In genomic region chr2:71873474-71874322, GRCm38 (mm10) we compare ENCODE assay signal across 8 mouse cellular contexts. TPM values are rescaled to one million over a fixed set of nuclear protein-coding genes. Genes with fewer than 3 reads are reported as not detected.
DNase-seq lines count a peak whose midpoint lies in the region; ATAC-seq and TF ChIP-seq lines count a peak whose summit lies in the region.

No protein-coding gene starts in this region.

- ATAC-seq in forebrain, embryonic 15.5 days (replicated peaks), result peak; percentile 69
- ATAC-seq in hindbrain, embryonic 15.5 days (ENCODE audit: low FRiP score, low read depth), result 0 out of 2 replicates have a peak, but pooled peaks have one; percentile 2
- ATAC-seq in midbrain, embryonic 12.5 days (ENCODE audit: low FRiP score, low read depth), result peak; percentile 76
- peak; percentile 67 for ATAC-seq in stomach, postnatal 0 days (ENCODE audit: low FRiP score, low TSS enrichment)

- peaks cover 21% of the 10 kb centered on the region for H3K4me1 ChIP-seq in bone marrow macrophage, adult 2 months (ENCODE audit: control insufficient read depth, insufficient read depth, low read length)
- peaks cover 8% of the 10 kb centered on the region for H3K4me1 ChIP-seq in forebrain, embryonic 15.5 days
- H3K4me1 ChIP-seq in hindbrain, embryonic 15.5 days (replicated peaks), result peaks cover 14% of the 10 kb centered on the region; the same call in 1 of the 2 replicates
- peaks cover 26% of the 10 kb centered on the region for H3K4me1 ChIP-seq in limb, embryonic 10.5 days
- 0 out of 2 replicates have a peak, but pooled peaks cover 5% of the 10 kb centered on the region for H3K4me1 ChIP-seq in midbrain, embryonic 12.5 days
- H3K4me1 ChIP-seq in stomach, postnatal 0 days (replicated peaks; ENCODE audit: control insufficient read depth, insufficient read depth), result no peaks in the 10 kb centered on the region

- H3K27ac ChIP-seq in bone marrow macrophage, adult 2 months (ENCODE audit: insufficient read depth, low read depth, low read length), result peak overlapping the region; percentile 81
- peak overlapping the region; percentile 90 for H3K27ac ChIP-seq in forebrain, embryonic 15.5 days (replicated peaks)
- H3K27ac ChIP-seq in hindbrain, embryonic 15.5 days (replicated peaks), result peak overlapping the region; percentile 88
- H3K27ac ChIP-seq in limb, embryonic 10.5 days, result peak overlapping the region; percentile 94
- peak overlapping the region; percentile 72 for H3K27ac ChIP-seq in midbrain, embryonic 12.5 days (replicated peaks)
- peak overlapping the region; percentile 97 for H3K27ac ChIP-seq in stomach, postnatal 0 days (replicated peaks)

- H3K9ac ChIP-seq in forebrain, embryonic 15.5 days (replicated peaks), result peak overlapping the region; percentile 77
- H3K9ac ChIP-seq in hindbrain, embryonic 15.5 days, result peak overlapping the region; percentile 83
- H3K9ac ChIP-seq in midbrain, embryonic 12.5 days (replicated peaks), result peak overlapping the region; percentile 65
- peak overlapping the region; percentile 88 for H3K9ac ChIP-seq in stomach, postnatal 0 days (ENCODE audit: low read length)

- H3K27me3 ChIP-seq in forebrain, embryonic 15.5 days, result no peaks in the 10 kb centered on the region
- H3K27me3 ChIP-seq in hindbrain, embryonic 15.5 days, result no peaks in the 10 kb centered on the region
- no peaks in the 10 kb centered on the region for H3K27me3 ChIP-seq in limb, embryonic 10.5 days (ENCODE audit: low read depth, poor library complexity, severe bottlenecking)
- H3K27me3 ChIP-seq in midbrain, embryonic 12.5 days, result peaks cover 20% of the 10 kb centered on the region
- no peaks in the 10 kb centered on the region for H3K27me3 ChIP-seq in stomach, postnatal 0 days (ENCODE audit: control insufficient read depth, insufficient read depth, low read length)

- no peak for TF ChIP-seq EP300 in stomach, postnatal 0 days (optimal IDR thresholded peaks at IDR 0.05)

- TF ChIP-seq POLR2A in bone marrow macrophage, adult 2 months (IDR thresholded peaks at IDR 0.05; ENCODE audit: borderline replicate concordance, low read depth, low read length), result no peak

- H3K36me3 ChIP-seq in forebrain, embryonic 15.5 days, result no peaks in the 10 kb centered on the region
- H3K36me3 ChIP-seq in hindbrain, embryonic 15.5 days, result no peaks in the 10 kb centered on the region
- peaks cover 3% of the 10 kb centered on the region; the same call in 1 of the 2 replicates for H3K36me3 ChIP-seq in limb, embryonic 10.5 days
- no peaks in the 10 kb centered on the region for H3K36me3 ChIP-seq in midbrain, embryonic 12.5 days
- H3K36me3 ChIP-seq in stomach, postnatal 0 days (ENCODE audit: control insufficient read depth, insufficient read depth, low read length), result no peaks in the 10 kb centered on the region

- DNase-seq in heart, adult 11 months, result peak; percentile 95
- DNase-seq in heart, adult 8-10 months (ENCODE audit: low spot score), result no peak
- no peak for DNase-seq in limb, embryonic 10.5 days (ENCODE audit: low spot score)
- no peak for DNase-seq in stomach, postnatal 0 days (ENCODE audit: low spot score)

- H3K9me3 ChIP-seq in forebrain, embryonic 15.5 days, result no peaks in the 10 kb centered on the region
- H3K9me3 ChIP-seq in hindbrain, embryonic 15.5 days, result no peaks in the 10 kb centered on the region
- no peaks in the 10 kb centered on the region for H3K9me3 ChIP-seq in limb, embryonic 10.5 days (replicated peaks)
- no peaks in the 10 kb centered on the region for H3K9me3 ChIP-seq in midbrain, embryonic 12.5 days
- no peaks in the 10 kb centered on the region for H3K9me3 ChIP-seq in stomach, postnatal 0 days (ENCODE audit: control insufficient read depth, low read length)

- peak overlapping the region; percentile 90 for H3K4me2 ChIP-seq in forebrain, embryonic 15.5 days (replicated peaks)
- H3K4me2 ChIP-seq in hindbrain, embryonic 15.5 days, result peak overlapping the region; percentile 92
- peak overlapping the region; percentile 92 for H3K4me2 ChIP-seq in midbrain, embryonic 12.5 days (replicated peaks)
- peak overlapping the region; percentile 91 for H3K4me2 ChIP-seq in stomach, postnatal 0 days (replicated peaks; ENCODE audit: low read depth)

- WGBS in forebrain, embryonic 15.5 days, result 4% methylated on average over 46 of the region's 51 CpGs
- WGBS in hindbrain, embryonic 15.5 days, result 3% methylated on average over 50 of the region's 51 CpGs
- WGBS in limb, embryonic 10.5 days, result 4% methylated on average over 51 of the region's 51 CpGs
- WGBS in midbrain, embryonic 12.5 days, result 5% methylated on average over 50 of the region's 51 CpGs
- WGBS in stomach, postnatal 0 days, result 2% methylated on average over 48 of the region's 51 CpGs

- TF ChIP-seq CTCF in bone marrow macrophage, adult 2 months (IDR thresholded peaks at IDR 0.05; ENCODE audit: low read depth, low read length), result no peak
- TF ChIP-seq CTCF in stomach, postnatal 0 days (IDR thresholded peaks at IDR 0.05; ENCODE audit: low read depth), result no peak

- H3K4me3 ChIP-seq in bone marrow macrophage, adult 2 months (ENCODE audit: insufficient read depth, low read length), result peak overlapping the region; percentile 82
- H3K4me3 ChIP-seq in forebrain, embryonic 15.5 days, result peak overlapping the region; percentile 95
- peak overlapping the region; percentile 91 for H3K4me3 ChIP-seq in hindbrain, embryonic 15.5 days
- peak overlapping the region; percentile 91 for H3K4me3 ChIP-seq in limb, embryonic 10.5 days
- H3K4me3 ChIP-seq in midbrain, embryonic 12.5 days, result peak overlapping the region; percentile 70
- H3K4me3 ChIP-seq in stomach, postnatal 0 days (ENCODE audit: low read depth, low read length), result peak overlapping the region; percentile 80

RNA-seq across cellular contexts. Expression of gene Pdk1, which starts 0.7 kb away (rescaled TPM):
- total RNA-seq in heart, adult 8-10 months (2022), result 100 to 1,000 TPM; 182 to 208 (median 195) TPM
- 33.2 and 36.2 TPM in 2 replicates for polyA plus RNA-seq in bone marrow macrophage, adult 2 months (2012; ENCODE audit: insufficient read depth, insufficient read length, missing spikeins)
- 22.0 and 22.9 TPM in 2 replicates for polyA plus RNA-seq in forebrain, embryonic 15.5 days (2015; fragmentation: Nextera tagmentation; extraction: Ambion mirVana)
- 21.5 and 22.6 TPM in 2 replicates for polyA plus RNA-seq in hindbrain, embryonic 15.5 days (2015; fragmentation: Nextera tagmentation; extraction: Ambion mirVana)
- 45.4 and 46.8 TPM in 2 replicates for polyA plus RNA-seq in limb, embryonic 10.5 days (2016; fragmentation: Nextera tagmentation; extraction: Ambion mirVana)
- 19.0 and 21.4 TPM in 2 replicates for polyA plus RNA-seq in midbrain, embryonic 12.5 days (2016; fragmentation: Nextera tagmentation; extraction: Ambion mirVana)
- polyA plus RNA-seq in stomach, postnatal 0 days (2015; fragmentation: Nextera tagmentation; extraction: Ambion mirVana), result 35.4 and 37.4 TPM in 2 replicates

Comparison
In these comparisons a context has a peak if more than half of its experiments do, and no peak if none do; other contexts are left out.
1. ATAC-seq: peak in every context shown above with its lines; median percentile 76 in midbrain, embryonic 12.5 days; 69 in forebrain, embryonic 15.5 days; 67 in stomach, postnatal 0 days; 2 in hindbrain, embryonic 15.5 days.